Mouse (Mus musculus) 3134 (cell line): ENCODE results near the gene Ankrd23.
A peak's percentile ranks its signal among the peaks of the same experiment; 100 is the strongest.

Experiments used
- DNase-seq: peaks from one replicate; pipeline ENCODE4 v3.0.0-alpha.2; 2011; ENCODE audit warnings: low spot score; ENCODE audit not compliant: insufficient read length; ENCODE audit errors: extremely low read depth

Gene Ankrd23

GRCm38 (mm10) chr1:36524058-36524457 lies 12.6 kb downstream of the Ankrd23 start:
- DNase-seq, result no peak

- no peak for DNase-seq
These were observed 13.2 kb downstream of the Ankrd23 start for GRCm38 (mm10) chr1:36523332-36524013.

GRCm38 (mm10) chr1:36522210-36522609 lies 14.5 kb downstream of the Ankrd23 start:
- no peak for DNase-seq

- DNase-seq, result no peak
These were observed 17.1 kb downstream of the Ankrd23 start for GRCm38 (mm10) chr1:36519626-36520025.

- no peak for DNase-seq
These were observed 18.4 kb downstream of the Ankrd23 start for GRCm38 (mm10) chr1:36518259-36518658.

- DNase-seq, result no peak
These were observed 23.0 kb downstream of the Ankrd23 start for GRCm38 (mm10) chr1:36513718-36514117.

- DNase-seq, result no peak
These were observed 23.4 kb downstream of the Ankrd23 start for GRCm38 (mm10) chr1:36513310-36513709.

GRCm38 (mm10) chr1:36512966-36513280 lies 23.8 kb downstream of the Ankrd23 start:
- no peak for DNase-seq

- DNase-seq, result peak; percentile 72
These were observed 24.4 kb downstream of the Ankrd23 start for GRCm38 (mm10) chr1:36512089-36512965.

- peak; percentile 98 for DNase-seq
These were observed 25.2 kb downstream of the Ankrd23 start, which contains the start of gene Cnnm3 for GRCm38 (mm10) chr1:36511289-36512021. Gene Cnnm3, plus strand, starts transcription at chr1:36511867.

- no peak for DNase-seq
These were observed 28.4 kb downstream of the Ankrd23 start for GRCm38 (mm10) chr1:36508238-36508637.

GRCm38 (mm10) chr1:36501261-36501660 lies 35.4 kb downstream of the Ankrd23 start:
- DNase-seq, result no peak

GRCm38 (mm10) chr1:36497312-36497711 lies 39.4 kb downstream of the Ankrd23 start:
- no peak for DNase-seq

GRCm38 (mm10) chr1:36496719-36497118 lies 40.0 kb downstream of the Ankrd23 start:
- no peak for DNase-seq

GRCm38 (mm10) chr1:36493299-36493698 lies 43.4 kb downstream of the Ankrd23 start:
- no peak for DNase-seq

- peak; percentile 75 for DNase-seq
These were observed 44.1 kb downstream of the Ankrd23 start for GRCm38 (mm10) chr1:36492416-36493139.

- DNase-seq, result no peak
These were observed 47.0 kb downstream of the Ankrd23 start for GRCm38 (mm10) chr1:36489661-36490060.

GRCm38 (mm10) chr1:36487111-36487510 lies 49.6 kb downstream of the Ankrd23 start:
- no peak for DNase-seq

- DNase-seq, result no peak
These were observed 51.6 kb downstream of the Ankrd23 start for GRCm38 (mm10) chr1:36485080-36485479.

- no peak for DNase-seq
These were observed 52.9 kb downstream of the Ankrd23 start for GRCm38 (mm10) chr1:36483825-36484224.
